Mouse (Mus musculus) stomach, postnatal 0 days (tissue): ENCODE measurements at regions not wholly inside any gene's neighbourhood (a gene's known extent, or its start where the extent isn't known, plus 50 kb on each side); places are given as distances from the start of the nearest gene placed in this dataset.

Source experiments
- CTCF ChIP-seq: IDR thresholded peaks from 2 replicates; pipeline ENCODE4 v1.5.1; 2016; ENCODE audit warnings: antibody characterized with exemption, low read depth, mild to moderate bottlenecking, moderate library complexity
- EP300 ChIP-seq: optimal IDR thresholded peaks from 2 replicates; pipeline ENCODE3; 2016; ENCODE audit warnings: antibody characterized with exemption

DNA sequence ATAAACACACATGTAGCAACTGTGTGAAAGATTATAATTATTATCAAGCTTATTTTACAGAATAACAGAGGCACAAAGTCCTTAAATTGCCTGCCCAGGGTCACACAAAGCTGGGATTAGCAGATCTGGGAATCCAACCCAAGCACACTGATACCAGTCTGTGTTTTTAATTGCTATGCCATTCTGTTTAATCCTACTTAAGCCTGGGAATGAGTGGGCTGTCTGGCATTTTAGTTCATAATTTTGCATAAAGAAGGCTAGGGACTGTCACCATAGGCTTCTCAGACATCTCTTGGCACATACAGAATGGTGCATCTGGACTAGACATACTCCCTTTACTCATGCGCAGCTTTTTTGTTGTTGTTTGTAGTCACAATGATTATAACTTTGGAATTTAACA lies 78.4 kb upstream of the Prmt6 start:
- no peak for TF ChIP-seq CTCF
- TF ChIP-seq EP300, result no peak
